Mouse (Mus musculus) midbrain, embryonic 13.5 days (tissue): ENCODE data around the gene Rnf150. TPM values are rescaled to one million over a fixed set of nuclear protein-coding genes. Genes with fewer than 3 reads are reported as not detected.

Experiments
- ATAC-seq: fragments of 200-750 bp; cut with Nextera tagmentation; 2 replicates; pipeline ENCODE4 v1.8.0; 2017; ENCODE audit warnings: mild to moderate bottlenecking, moderate TSS enrichment, moderate library complexity
- H3K27ac ChIP-seq: fragments of 300-500 bp; sonication (generic); 2 replicates; pipeline ENCODE4 v1.5.1; 2015; ENCODE audit warnings: inconsistent platforms, mild to moderate bottlenecking, moderate library complexity
- H3K27me3 ChIP-seq: fragments of 300-500 bp; sonication (generic); 2 replicates; pipeline ENCODE4 v1.6.1; 2015; ENCODE audit warnings: mild to moderate bottlenecking, inconsistent platforms
- H3K36me3 ChIP-seq: fragments of 300-500 bp; sonication (generic); 2 replicates; pipeline ENCODE4 v1.6.1; 2015; ENCODE audit warnings: mild to moderate bottlenecking, inconsistent platforms
- H3K4me1 ChIP-seq: fragments of 300-500 bp; sonication (generic); replicated peaks from 2 replicates; pipeline ENCODE4 v1.6.1; 2015; ENCODE audit warnings: inconsistent platforms
- H3K4me2 ChIP-seq: fragments of 300-500 bp; sonication (generic); replicated peaks from 2 replicates; pipeline ENCODE4 v1.6.1; 2015; ENCODE audit warnings: moderate library complexity, mild to moderate bottlenecking, inconsistent platforms
- H3K4me3 ChIP-seq: fragments of 300-500 bp; sonication (generic); replicated peaks from 2 replicates; pipeline ENCODE4 v1.5.1; 2015; ENCODE audit warnings: mild to moderate bottlenecking, inconsistent platforms
- H3K9ac ChIP-seq: fragments of 300-500 bp; sonication (generic); replicated peaks from 2 replicates; pipeline ENCODE4 v1.6.1; 2015; ENCODE audit warnings: mild to moderate bottlenecking, inconsistent platforms
- H3K9me3 ChIP-seq: fragments of 300-500 bp; sonication (generic); 2 replicates; pipeline ENCODE4 v1.6.1; 2016; ENCODE audit warnings: mild to moderate bottlenecking, inconsistent platforms
- WGBS: fragments of 180-500 bp; shearing (Covaris S2); methylation state at CpG from one replicate; pipeline ENCODE4 v1.1.7; 2015; 5-methylcytosine and 5-hydroxymethylcytosine counted together
- polyA plus RNA-seq: library from polyadenylated mRNA; unstranded; fragments of >200 nt; fragmentation: Nextera tagmentation; extraction: Ambion mirVana; gene quantifications from 2 replicates; pipeline ENCODE4 v1.2.1, GENCODE M21; 2015

Rnf150 gene
- polyA plus RNA-seq, 1 experiment from 2014 or later, result 2.8 TPM

DNA sequence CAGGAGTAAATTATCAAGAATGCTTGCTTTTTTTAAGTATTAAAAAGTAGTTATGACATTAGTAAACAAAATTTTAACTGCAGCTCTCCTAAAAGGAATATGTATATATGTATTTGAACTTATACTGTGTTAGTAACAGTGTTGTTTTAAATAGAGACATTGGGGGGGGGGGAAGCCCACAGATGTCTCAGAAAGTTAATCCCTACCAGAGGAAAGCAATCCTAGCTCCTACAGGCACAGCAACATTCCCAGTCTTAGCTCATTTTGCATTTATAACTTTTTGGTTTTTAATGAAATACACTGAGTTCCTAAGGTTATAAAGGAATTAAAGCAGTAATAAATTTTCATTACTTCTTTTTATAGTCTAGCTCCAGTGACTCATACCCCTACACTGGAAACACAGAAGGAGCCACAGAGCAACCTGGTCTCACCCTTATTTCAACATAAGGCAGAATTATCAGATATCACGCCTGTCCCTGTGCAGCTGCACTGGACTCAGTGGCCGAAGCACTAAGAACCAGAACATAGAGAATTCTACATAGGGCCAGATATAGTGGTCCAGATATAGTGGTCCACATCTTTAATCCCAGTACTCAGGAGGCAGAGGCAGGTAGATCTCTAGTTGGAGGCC lies 96.9 kb downstream of the Rnf150 start:
- WGBS, result 94% methylated on average over 2 of the region's 2 CpGs
- Histone ChIP-seq H3K36me3 (no peaks in the 10 kb centered on the region), H3K27me3 (no peaks in the 10 kb centered on the region), H3K9ac (no peak overlapping the region), H3K27ac (no peak overlapping the region), H3K4me2 (no peak overlapping the region), H3K4me3 (no peak overlapping the region), H3K4me1 (no peaks in the 10 kb centered on the region), H3K9me3 (no peaks in the 10 kb centered on the region)
- no peak for ATAC-seq

DNA sequence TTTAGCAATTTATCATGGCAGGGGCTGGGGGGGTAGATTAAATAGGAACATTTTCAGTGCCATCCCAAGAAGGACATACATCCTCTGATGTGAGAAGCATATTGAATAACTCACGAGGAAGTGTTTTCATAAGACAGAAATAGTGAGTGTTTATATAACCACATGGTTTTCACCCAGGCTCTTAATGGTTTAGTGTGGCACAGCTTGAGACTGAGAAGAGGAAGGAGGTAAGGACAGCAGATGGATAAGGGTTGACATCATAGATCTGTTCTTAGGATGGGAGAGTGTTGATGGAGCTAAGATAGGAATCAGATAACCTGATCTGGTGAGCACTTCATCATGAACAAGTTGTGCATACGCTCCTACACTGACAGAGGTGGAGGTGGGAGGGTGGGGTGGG lies 101.4 kb downstream of the Rnf150 start:
- 0 out of 2 replicates have a peak, but pooled peaks cover 2% of the 10 kb centered on the region for H3K4me1 ChIP-seq
- H3K9ac ChIP-seq, result no peak overlapping the region
- no peaks in the 10 kb centered on the region for H3K9me3 ChIP-seq
- H3K36me3 ChIP-seq, result no peaks in the 10 kb centered on the region
- H3K4me2 ChIP-seq, result no peak overlapping the region
- H3K4me3 ChIP-seq, result no peak overlapping the region
- WGBS, result 91% methylated on average over 2 of the region's 2 CpGs
- no peak overlapping the region for H3K27ac ChIP-seq
- ATAC-seq, result no peak
- H3K27me3 ChIP-seq, result no peaks in the 10 kb centered on the region

DNA sequence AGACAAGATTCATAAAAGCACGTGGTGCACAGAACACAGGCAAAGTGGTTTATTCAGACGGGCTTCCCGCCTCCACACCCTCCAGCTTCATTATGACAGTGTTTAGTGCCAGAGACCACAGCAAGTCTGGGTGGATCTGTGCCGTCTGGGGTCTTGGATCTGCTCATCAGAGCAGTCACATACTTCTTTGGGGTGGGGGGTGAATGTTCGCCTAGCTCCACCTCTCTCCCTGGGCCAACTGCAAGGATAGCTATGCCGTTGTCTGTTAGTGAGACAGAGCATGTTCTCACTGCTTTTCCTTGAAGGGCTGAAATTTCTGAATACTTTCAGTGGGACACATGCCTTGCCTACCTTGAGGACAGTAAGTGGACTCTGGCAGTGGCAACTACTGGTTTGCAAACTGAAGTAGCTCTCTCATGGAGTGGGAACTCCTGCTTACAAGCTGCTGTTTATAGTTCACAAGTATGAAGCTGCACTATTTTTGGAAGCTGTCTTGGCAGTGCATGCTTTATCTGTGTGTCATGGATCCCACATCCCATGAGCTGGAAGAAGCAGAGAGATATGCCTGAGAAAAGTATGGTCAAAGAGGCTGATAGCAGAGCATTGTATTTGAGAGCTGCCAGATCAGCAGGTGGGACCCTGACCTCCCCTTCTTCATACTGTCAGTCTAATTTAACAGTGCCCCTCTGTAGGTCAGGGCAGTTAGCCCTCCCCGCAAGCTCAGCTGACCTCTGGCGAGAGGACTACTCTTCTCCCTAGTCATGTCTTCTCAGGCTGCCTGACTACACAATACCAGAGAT lies 104.9 kb downstream of the Rnf150 start:
- Histone ChIP-seq H3K9ac (no peak overlapping the region), H3K4me3 (no peak overlapping the region), H3K4me1 (peaks cover 14% of the 10 kb centered on the region), H3K27me3 (no peaks in the 10 kb centered on the region), H3K9me3 (no peaks in the 10 kb centered on the region), H3K4me2 (no peak overlapping the region), H3K27ac (no peak overlapping the region), H3K36me3 (no peaks in the 10 kb centered on the region)
- 72% methylated on average over 8 of the region's 8 CpGs for WGBS
- no peak for ATAC-seq

DNA sequence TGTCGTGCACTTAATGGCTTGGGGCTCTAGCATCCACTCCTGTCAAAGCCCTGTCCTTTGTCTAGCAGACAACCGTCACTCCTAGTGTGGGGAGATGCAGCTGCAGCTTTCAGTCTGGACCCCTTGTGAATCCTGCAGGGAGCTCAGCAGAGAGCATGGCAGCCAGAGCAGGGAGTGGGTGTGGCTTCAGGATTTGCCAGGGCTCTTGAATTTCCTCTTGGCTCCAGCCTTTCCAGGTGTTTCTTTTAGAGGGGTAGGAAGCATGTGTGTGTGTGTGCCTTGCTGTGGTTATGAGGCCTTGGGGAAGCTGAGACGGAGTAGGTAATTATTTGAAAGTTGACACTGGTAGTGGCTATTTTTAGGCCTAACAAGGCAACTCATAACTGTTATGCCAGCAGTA lies 106.8 kb downstream of the Rnf150 start:
- ATAC-seq, result peak; percentile 57
- no peaks in the 10 kb centered on the region for H3K36me3 ChIP-seq
- H3K27ac ChIP-seq, result 0 out of 2 replicates have a peak overlapping the region, but pooled peaks have one; percentile 35
- H3K4me3 ChIP-seq, result no peak overlapping the region
- 23% methylated on average over 3 of the region's 3 CpGs for WGBS
- H3K4me2 ChIP-seq, result no peak overlapping the region
- H3K27me3 ChIP-seq, result no peaks in the 10 kb centered on the region
- peaks cover 23% of the 10 kb centered on the region for H3K4me1 ChIP-seq
- H3K9me3 ChIP-seq, result no peaks in the 10 kb centered on the region
- no peak overlapping the region for H3K9ac ChIP-seq

DNA sequence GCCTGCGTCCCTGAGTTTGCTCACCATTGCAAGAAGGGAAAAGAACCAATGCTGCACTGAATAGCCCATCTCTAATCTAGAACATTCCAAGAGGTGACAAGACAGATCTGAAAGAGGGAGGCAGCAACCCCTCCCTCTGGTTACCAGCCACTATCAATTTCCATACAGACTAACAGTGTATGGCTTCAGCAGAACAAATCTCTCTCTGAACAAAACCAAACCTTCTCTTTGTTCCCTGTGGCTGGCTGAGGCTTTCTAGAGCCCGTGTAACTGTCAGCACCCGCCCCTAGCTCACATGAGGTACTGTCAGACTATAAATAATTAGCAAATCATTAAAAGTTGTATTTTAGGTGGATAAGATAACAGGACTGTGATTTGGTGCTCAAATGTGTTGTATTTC lies 109.7 kb downstream of the Rnf150 start:
- no peaks in the 10 kb centered on the region for H3K36me3 ChIP-seq
- WGBS, result 62% methylated on average over 3 of the region's 3 CpGs
- H3K27me3 ChIP-seq, result no peaks in the 10 kb centered on the region
- H3K4me3 ChIP-seq, result no peak overlapping the region
- H3K9ac ChIP-seq, result no peak overlapping the region
- no peak overlapping the region for H3K4me2 ChIP-seq
- 0 out of 2 replicates have a peak overlapping the region, but pooled peaks have one; percentile 5 for H3K27ac ChIP-seq
- H3K4me1 ChIP-seq, result peaks cover 23% of the 10 kb centered on the region
- H3K9me3 ChIP-seq, result no peaks in the 10 kb centered on the region
- ATAC-seq, result peak; percentile 43

DNA sequence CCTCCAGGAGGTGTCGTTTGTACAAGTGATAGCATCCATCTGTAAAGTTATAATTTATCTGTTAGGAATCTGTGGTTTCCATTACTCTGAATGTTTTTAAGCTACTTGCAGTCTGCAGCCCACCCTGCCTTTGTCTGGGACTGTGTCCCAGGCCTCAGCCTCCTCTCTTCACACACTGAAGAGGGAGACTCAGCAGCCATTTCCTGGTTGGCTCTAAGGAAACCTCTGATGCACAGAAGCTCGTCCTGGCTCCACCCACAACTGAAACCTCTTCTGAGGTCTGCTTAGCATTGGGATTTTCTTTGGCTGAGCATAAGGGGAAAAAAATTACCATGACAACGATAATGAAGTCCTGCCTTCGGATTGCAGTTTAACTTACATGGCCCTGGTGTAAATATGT lies 110.2 kb downstream of the Rnf150 start:
- Histone ChIP-seq H3K4me3 (no peak overlapping the region), H3K4me2 (no peak overlapping the region), H3K27ac (0 out of 2 replicates have a peak overlapping the region, but pooled peaks have one; percentile 5), H3K36me3 (no peaks in the 10 kb centered on the region), H3K4me1 (peaks cover 23% of the 10 kb centered on the region), H3K9ac (no peak overlapping the region), H3K27me3 (no peaks in the 10 kb centered on the region), H3K9me3 (no peaks in the 10 kb centered on the region)
- WGBS, result 47% methylated on average over 4 of the region's 4 CpGs
- peak; percentile 77 for ATAC-seq

GRCm38 (mm10) chr8:82981244-82981855 lies 118.2 kb downstream of the Rnf150 start:
- 82% methylated on average over 4 of the region's 4 CpGs for WGBS
- Histone ChIP-seq H3K36me3 (no peaks in the 10 kb centered on the region), H3K4me1 (no peaks in the 10 kb centered on the region), H3K27ac (no peak overlapping the region), H3K4me3 (no peak overlapping the region), H3K4me2 (no peak overlapping the region), H3K9me3 (no peaks in the 10 kb centered on the region), H3K27me3 (no peaks in the 10 kb centered on the region), H3K9ac (no peak overlapping the region)
- no peak for ATAC-seq

DNA sequence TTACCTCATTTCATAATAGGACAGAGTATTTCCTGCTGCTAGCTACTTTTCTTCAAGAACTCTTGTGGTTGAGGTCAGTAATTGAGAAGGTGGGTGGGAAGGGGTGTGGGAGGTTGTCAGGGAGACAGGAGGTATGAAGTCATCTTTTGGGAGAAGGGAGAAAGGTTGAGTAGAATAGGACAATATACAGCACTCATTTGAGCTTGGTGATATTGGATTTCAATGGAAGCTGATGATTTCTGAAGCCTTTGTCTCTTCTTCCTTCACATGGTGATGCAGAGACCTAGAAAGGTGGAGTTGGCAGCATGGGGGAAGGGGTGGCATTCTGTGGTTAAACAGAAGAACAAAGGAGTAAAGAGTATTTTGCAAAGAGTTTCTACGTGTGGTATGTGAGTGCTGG lies 119.7 kb downstream of the Rnf150 start:
- 70% methylated on average over 1 of the region's 1 CpGs for WGBS
- H3K9ac ChIP-seq, result no peak overlapping the region
- peaks cover 4% of the 10 kb centered on the region; the same call in 1 of the 2 replicates for H3K4me1 ChIP-seq
- no peaks in the 10 kb centered on the region for H3K36me3 ChIP-seq
- ATAC-seq, result no peak
- H3K4me3 ChIP-seq, result no peak overlapping the region
- H3K27ac ChIP-seq, result no peak overlapping the region
- no peaks in the 10 kb centered on the region for H3K9me3 ChIP-seq
- H3K27me3 ChIP-seq, result no peaks in the 10 kb centered on the region
- H3K4me2 ChIP-seq, result no peak overlapping the region

DNA sequence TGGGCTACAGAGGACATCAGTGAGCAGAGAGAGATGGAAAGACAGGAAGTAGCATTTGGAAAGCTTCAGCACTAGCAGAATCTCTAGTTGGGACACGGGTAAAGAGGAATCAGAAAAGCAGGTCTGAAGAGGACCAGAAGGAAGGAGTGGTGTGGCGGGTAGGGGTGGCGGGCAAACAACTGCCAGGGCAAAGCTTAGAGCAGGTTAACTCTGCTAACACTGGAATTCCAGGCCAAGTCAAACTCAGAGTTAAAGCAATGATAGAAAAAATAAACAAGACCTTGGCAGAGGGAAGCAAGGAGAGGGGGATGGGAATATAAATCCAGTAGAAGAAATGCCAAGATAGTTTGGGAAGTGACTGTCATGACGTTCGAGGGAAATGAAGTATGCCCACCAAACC lies 120.1 kb downstream of the Rnf150 start:
- H3K4me1 ChIP-seq, result peaks cover 5% of the 10 kb centered on the region; the same call in 1 of the 2 replicates
- H3K27me3 ChIP-seq, result no peaks in the 10 kb centered on the region
- no peak for ATAC-seq
- H3K9ac ChIP-seq, result no peak overlapping the region
- no peak overlapping the region for H3K4me3 ChIP-seq
- no peak overlapping the region for H3K4me2 ChIP-seq
- H3K9me3 ChIP-seq, result no peaks in the 10 kb centered on the region
- H3K36me3 ChIP-seq, result no peaks in the 10 kb centered on the region
- WGBS, result 87% methylated on average over 5 of the region's 5 CpGs
- H3K27ac ChIP-seq, result no peak overlapping the region

DNA sequence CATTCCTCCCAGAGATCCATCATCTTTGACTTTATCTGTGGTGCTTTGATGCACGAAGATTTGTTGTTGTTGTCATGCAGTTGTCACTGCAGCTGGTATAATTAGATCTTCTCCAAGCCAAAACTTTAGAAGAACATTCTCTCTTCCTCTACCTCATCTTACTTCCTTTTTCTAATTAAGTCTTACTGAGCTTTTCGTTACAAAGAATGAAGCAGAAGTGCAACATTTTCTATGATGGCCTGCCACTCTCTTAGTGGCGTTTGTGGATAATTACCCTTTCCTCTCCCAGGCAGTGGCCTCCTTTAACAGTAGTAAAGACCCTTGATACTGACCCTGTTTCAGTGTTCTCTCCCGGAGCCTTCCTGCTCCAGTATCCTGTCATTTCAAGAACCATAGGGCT lies 128.9 kb downstream of the Rnf150 start:
- Histone ChIP-seq H3K27ac (no peak overlapping the region), H3K9me3 (no peaks in the 10 kb centered on the region), H3K4me2 (no peak overlapping the region), H3K4me3 (no peak overlapping the region), H3K4me1 (peaks cover 5% of the 10 kb centered on the region; the same call in 1 of the 2 replicates), H3K36me3 (no peaks in the 10 kb centered on the region), H3K27me3 (no peaks in the 10 kb centered on the region), H3K9ac (no peak overlapping the region)
- no peak for ATAC-seq
- WGBS, result 79% methylated on average over 4 of the region's 4 CpGs

DNA sequence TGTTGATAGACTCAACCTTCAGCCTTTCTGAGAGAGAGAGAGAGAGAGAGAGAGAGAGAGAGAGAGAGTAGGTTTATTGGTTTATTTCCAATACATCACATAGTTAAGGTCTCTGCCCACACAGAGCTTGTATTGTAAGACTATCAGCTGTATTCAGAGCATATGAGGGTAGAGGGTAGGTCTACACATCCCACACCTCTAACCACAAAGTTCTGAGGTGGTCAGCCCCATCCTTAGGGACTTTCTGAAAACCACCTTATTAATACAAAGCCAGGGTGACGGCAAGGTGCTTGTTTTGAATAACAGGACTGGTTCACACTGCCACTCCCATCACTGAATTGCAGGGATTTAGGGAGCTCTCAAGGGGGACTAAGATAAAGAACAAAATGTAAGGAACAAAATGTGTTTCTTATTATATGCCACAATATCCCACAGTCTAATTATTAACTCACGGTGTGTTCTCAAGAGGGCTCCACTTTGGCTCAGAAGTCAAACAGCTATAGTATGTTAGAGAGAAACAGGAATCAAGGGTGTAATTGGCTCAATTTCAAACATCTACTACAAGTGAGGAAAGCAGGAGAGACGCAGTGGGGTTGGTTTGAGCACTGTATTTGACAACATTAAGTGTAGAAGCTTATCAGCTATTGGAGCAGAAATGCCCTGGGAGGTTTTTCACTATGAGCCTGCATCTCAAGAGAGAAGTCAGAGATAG lies 132.7 kb downstream of the Rnf150 start:
- Histone ChIP-seq H3K4me3 (no peak overlapping the region), H3K36me3 (no peaks in the 10 kb centered on the region), H3K4me1 (no peaks in the 10 kb centered on the region), H3K9me3 (no peaks in the 10 kb centered on the region), H3K27me3 (no peaks in the 10 kb centered on the region), H3K4me2 (no peak overlapping the region), H3K9ac (no peak overlapping the region), H3K27ac (no peak overlapping the region)
- ATAC-seq, result no peak
- WGBS, result 87% methylated on average over 3 of the region's 3 CpGs

- Histone ChIP-seq H3K27ac (no peak overlapping the region), H3K4me3 (no peak overlapping the region), H3K4me2 (no peak overlapping the region), H3K9me3 (no peaks in the 10 kb centered on the region), H3K4me1 (no peaks in the 10 kb centered on the region), H3K36me3 (no peaks in the 10 kb centered on the region), H3K27me3 (no peaks in the 10 kb centered on the region), H3K9ac (no peak overlapping the region)
- ATAC-seq, result no peak
- 83% methylated on average over 3 of the region's 3 CpGs for WGBS
Measured at GRCm38 (mm10) chr8:82996843-82997242, 133.7 kb downstream of the Rnf150 start.
